Mouse (Mus musculus): ENCODE results near the gene Zfp493. TPM values are rescaled to one million over a fixed set of nuclear protein-coding genes. Genes with fewer than 3 reads are reported as not detected.
"Not testable (repeated sequence)": the region's sequence is repeated elsewhere in the genome, so short reads cannot be mapped to it uniquely, and the experiment has no call there.

Zfp493 gene
- polyA plus RNA-seq, 1 experiment from 2014 or later = 3.2 TPM

DNA sequence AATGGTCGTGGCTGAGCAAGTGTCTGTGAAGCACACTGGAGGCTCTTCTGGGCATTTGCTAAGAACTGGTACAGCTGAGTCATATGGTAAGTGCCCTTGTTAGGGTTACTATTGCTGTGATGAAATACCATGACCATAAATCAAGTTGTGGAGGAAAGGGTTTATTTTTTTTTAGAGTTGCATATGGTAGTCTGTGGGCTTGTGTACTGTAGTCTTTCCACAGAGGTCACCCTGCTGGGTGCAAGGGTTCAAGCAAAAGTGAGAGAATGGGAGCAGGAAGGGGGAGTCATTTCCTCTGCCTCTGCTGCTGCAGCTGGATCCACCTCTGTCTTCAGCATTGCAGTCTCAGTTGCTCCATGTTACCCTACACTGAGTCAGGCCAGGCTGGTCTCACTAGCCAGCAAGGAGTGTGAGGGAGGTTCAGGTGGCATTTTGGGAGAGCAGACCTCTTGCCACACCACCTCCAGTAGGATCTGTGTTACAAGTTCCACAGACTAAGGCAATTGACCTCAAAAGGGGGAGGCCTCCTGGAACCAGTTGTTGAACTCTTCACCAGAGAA, 32.2 kb downstream of the Zfp493 start:
- Histone ChIP-seq H3K4me3 (no peak overlapping the region), H3K4me1 (0 out of 2 replicates have a peak, but pooled peaks cover 3% of the 10 kb centered on the region), H3K27ac (replicated peaks) (no peak overlapping the region), H3K36me3 (replicated peaks) (peaks cover 9% of the 10 kb centered on the region), H3K27me3 (replicated peaks; ENCODE audit: low read depth, poor library complexity, severe bottlenecking) (no peaks in the 10 kb centered on the region), H3K9me3 (peaks cover 4% of the 10 kb centered on the region; the same call in 1 of the 2 replicates)
- no peak for DNase-seq (ENCODE audit: low spot score)
- WGBS = 81% methylated on average over 1 of the region's 1 CpGs

DNA sequence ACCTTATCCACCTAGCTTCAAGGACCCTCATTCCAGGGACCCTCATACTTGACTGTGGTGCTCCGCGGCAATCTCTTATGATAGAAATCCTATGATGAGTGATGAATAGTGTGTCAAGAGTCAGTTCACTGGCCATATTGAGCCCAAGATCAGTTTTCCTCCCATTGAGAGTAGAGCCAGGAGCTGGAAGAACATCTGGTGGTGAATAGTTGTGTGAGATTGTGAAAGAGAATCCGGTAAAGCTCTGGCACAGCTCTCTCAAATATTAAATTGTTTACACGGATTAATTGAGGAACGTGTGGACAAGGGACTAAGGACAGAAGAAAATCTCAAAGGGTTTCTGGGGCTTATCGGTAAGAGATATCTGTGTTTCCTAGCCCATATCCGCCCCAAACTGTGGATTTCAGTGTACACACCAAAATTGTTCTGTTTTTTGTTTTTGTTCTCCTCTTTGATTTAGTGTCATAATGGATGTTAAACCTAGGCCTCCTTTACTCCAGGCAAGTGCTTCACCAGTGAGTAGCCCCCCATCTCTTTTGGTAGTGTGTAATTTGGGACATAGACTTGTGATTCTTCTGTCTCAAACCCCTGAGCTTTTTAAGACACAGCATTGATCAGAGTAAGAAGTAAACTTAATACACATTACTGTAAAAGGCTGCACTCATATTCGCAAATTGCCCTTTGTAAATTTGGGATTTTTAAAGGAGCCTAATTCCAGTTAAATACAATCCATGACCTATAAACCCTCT, 33.6 kb downstream of the Zfp493 start:
- no peak overlapping the region for H3K27ac ChIP-seq (replicated peaks)
- 79% methylated on average over 8 of the region's 8 CpGs for WGBS
- no peak for DNase-seq (ENCODE audit: low spot score)
- H3K4me1 ChIP-seq = 0 out of 2 replicates have a peak, but pooled peaks cover 3% of the 10 kb centered on the region
- H3K27me3 ChIP-seq (replicated peaks; ENCODE audit: low read depth, poor library complexity, severe bottlenecking) = no peaks in the 10 kb centered on the region
- H3K9me3 ChIP-seq = peaks cover 9% of the 10 kb centered on the region; the same call in 1 of the 2 replicates
- peak overlapping the region; percentile 86 for H3K4me3 ChIP-seq
- peaks cover 10% of the 10 kb centered on the region for H3K36me3 ChIP-seq (replicated peaks)

DNA sequence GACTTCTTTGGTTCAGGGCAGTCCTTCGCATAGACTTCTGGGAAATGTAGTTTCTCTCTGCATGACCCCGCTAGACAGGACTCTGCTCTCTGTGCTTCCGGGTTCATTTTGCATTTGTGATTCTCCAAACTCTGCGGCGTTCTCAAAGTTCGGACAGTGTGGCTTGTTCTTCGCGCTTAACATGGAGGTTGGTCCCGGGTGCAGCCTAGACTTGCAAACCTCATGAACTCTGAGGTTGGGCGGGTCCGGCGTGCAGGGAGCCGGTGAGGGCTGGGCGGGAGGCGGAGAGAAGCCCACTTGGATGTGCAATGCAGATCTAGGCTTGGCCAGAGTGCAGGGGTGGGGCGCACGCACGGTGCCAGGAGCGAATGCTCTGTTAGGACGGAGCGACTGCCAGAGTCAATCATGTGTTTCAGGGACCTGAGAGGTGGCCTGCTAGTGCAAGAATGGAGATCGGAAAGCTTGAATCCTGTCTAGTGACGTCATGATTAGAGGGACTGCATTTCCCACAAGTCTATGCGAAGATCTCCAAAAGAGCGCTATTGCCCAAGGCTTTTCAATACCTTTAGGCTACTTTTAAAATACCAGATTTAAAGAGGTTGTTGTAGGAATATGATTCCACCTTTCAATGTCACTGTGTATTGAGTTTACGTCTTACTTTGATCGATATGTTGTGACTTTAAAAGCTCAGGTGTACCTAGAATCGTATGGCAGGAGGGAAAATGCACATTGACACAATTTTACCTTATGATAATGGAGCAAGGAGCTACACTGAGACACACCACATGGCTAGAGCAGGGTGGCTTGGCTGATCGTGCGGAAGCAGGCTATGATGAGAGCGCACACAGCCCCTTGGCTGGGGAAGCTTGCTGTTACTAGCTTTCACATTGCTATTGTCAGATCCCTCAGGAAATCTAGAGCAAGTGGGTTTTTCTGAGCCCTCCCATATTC, 34.5 kb downstream of the Zfp493 start, which contains the start of gene Zfp273:
TSS of gene Zfp273 (plus strand) at position 31 of the 951 bp plus-strand sequence.
- Histone ChIP-seq H3K4me1 (0 out of 2 replicates have a peak, but pooled peaks cover 3% of the 10 kb centered on the region), H3K36me3 (replicated peaks) (peaks cover 18% of the 10 kb centered on the region), H3K4me3 (peak within 1 kb of the TSS; percentile 86), H3K27ac (replicated peaks) (peak within 1 kb of the TSS; percentile 88), H3K27me3 (replicated peaks; ENCODE audit: low read depth, poor library complexity, severe bottlenecking) (no peaks in the 10 kb centered on the region), H3K9me3 (peaks cover 12% of the 10 kb centered on the region; the same call in 1 of the 2 replicates)
- peak; percentile 81 for DNase-seq (ENCODE audit: low spot score)
- 5% methylated on average over 31 of the region's 31 CpGs for WGBS

DNA sequence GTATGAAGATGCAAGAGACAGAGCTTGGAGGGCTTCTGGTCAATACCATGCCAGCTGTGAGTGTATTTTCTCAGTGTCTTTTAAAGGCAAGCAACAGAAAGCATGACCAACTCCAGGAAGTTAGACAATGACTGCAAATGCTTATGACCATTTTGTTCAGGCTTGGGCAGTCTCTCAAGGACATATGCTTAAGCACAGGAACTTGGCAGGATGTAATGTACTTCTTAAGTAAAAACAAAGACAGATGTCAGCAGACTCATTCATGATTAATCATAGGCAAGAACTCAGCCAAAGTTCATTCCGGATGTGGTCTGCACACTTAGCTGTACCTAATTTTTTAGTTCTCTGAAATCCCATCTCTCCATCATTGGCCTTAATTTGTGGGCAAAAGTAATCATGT, 39.1 kb downstream of the Zfp493 start:
- no peak for DNase-seq (ENCODE audit: low spot score)
- H3K4me1 ChIP-seq = 0 out of 2 replicates have a peak, but pooled peaks cover 3% of the 10 kb centered on the region
- H3K27me3 ChIP-seq (replicated peaks; ENCODE audit: low read depth, poor library complexity, severe bottlenecking) = no peaks in the 10 kb centered on the region
- H3K4me3 ChIP-seq = no peak overlapping the region
- H3K36me3 ChIP-seq (replicated peaks) = peaks cover 42% of the 10 kb centered on the region
- H3K27ac ChIP-seq (replicated peaks) = no peak overlapping the region
- H3K9me3 ChIP-seq = peaks cover 15% of the 10 kb centered on the region; the same call in 1 of the 2 replicates
- WGBS = 96% methylated on average over 1 of the region's 1 CpGs

- peaks cover 7% of the 10 kb centered on the region; the same call in 1 of the 2 replicates for H3K9me3 ChIP-seq
- peaks cover 14% of the 10 kb centered on the region for H3K36me3 ChIP-seq (replicated peaks)
- peak within 1 kb of the TSS; percentile 62 for H3K27ac ChIP-seq (replicated peaks)
- WGBS = 2% methylated on average over 14 of the region's 14 CpGs
- H3K4me1 ChIP-seq = no peaks in the 10 kb centered on the region
- peak within 1 kb of the TSS; percentile 63 for H3K4me3 ChIP-seq
- peak; percentile 57 for DNase-seq (ENCODE audit: low spot score)
- no peaks in the 10 kb centered on the region for H3K27me3 ChIP-seq (replicated peaks; ENCODE audit: low read depth, poor library complexity, severe bottlenecking)
These were observed 51.4 kb downstream of the Zfp493 start, which contains the start of gene Gm10037 for GRCm38 (mm10) chr13:67830911-67831336. Gm10037 (plus strand) TSS chr13:67831106.

- not testable (repeated sequence) for DNase-seq (ENCODE audit: low spot score); H3K9me3 ChIP-seq; H3K27ac ChIP-seq (replicated peaks); H3K4me3 ChIP-seq; H3K4me1 ChIP-seq; H3K27me3 ChIP-seq (replicated peaks; ENCODE audit: low read depth, poor library complexity, severe bottlenecking); H3K36me3 ChIP-seq (replicated peaks)
These were observed 53.6 kb downstream of the Zfp493 start for GRCm38 (mm10) chr13:67833137-67833536.

Other genes with a start within 250 kb of the Zfp493 start
- 15.7 and 15.8 TPM in 2 replicates for gene Zfp748, start 225.9 kb upstream of the Zfp493 start, polyA plus RNA-seq (2016; fragmentation: Nextera tagmentation; extraction: Ambion mirVana)
- gene Zfp729b, start 170.0 kb upstream of the Zfp493 start, polyA plus RNA-seq (2016; fragmentation: Nextera tagmentation; extraction: Ambion mirVana) = 3.5 and 4.1 TPM in 2 replicates
- 0.15 TPM in 1 of 2 replicates, not detected in the other for gene Gm49345, start 141.9 kb upstream of the Zfp493 start, polyA plus RNA-seq (2016; fragmentation: Nextera tagmentation; extraction: Ambion mirVana)
- 2.4 and 2.5 TPM in 2 replicates for gene Zfp729a, start 141.9 kb upstream of the Zfp493 start, polyA plus RNA-seq (2016; fragmentation: Nextera tagmentation; extraction: Ambion mirVana)
- gene Zfp738, start 92.6 kb upstream of the Zfp493 start, polyA plus RNA-seq (2016; fragmentation: Nextera tagmentation; extraction: Ambion mirVana) = 11.2 and 11.3 TPM in 2 replicates
- gene Zfp65, start 50.5 kb upstream of the Zfp493 start, polyA plus RNA-seq (2016; fragmentation: Nextera tagmentation; extraction: Ambion mirVana) = 6.4 and 7.8 TPM in 2 replicates
- 4.2 and 4.9 TPM in 2 replicates for gene Zfp85, start 24.5 kb upstream of the Zfp493 start, polyA plus RNA-seq (2016; fragmentation: Nextera tagmentation; extraction: Ambion mirVana)
- gene Zfp273, start 34.0 kb downstream of the Zfp493 start, polyA plus RNA-seq (2016; fragmentation: Nextera tagmentation; extraction: Ambion mirVana) = 6.0 and 6.5 TPM in 2 replicates
- 1.9 and 2.7 TPM in 2 replicates for gene Gm10037, start 51.4 kb downstream of the Zfp493 start, polyA plus RNA-seq (2016; fragmentation: Nextera tagmentation; extraction: Ambion mirVana)
- not detected in 2 replicates for gene BC048507, start 83.6 kb downstream of the Zfp493 start, polyA plus RNA-seq (2016; fragmentation: Nextera tagmentation; extraction: Ambion mirVana)